ENCODE assay signal across 22 mouse cellular contexts in the genomic region with DNA sequence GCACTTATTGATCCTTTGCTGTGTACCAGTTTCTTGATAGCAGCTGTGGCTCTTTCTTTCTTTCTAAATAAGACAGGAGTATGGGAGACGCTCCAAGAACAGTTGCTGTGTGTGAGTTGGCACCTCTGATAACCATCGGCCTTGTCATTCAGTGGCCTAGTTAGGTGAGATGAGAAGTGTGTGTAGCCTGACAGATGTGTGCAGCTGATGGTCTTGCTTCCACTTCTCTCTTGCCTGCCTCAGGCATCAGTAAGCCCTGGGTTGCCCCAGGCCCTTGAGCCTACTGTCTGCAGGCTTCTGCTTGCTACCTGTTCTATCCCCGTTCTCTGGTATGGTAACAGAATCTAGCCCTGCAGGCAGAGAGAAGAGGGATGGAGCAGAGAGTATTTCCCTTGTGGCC. TPM values are rescaled to one million over a fixed set of nuclear protein-coding genes. Genes with fewer than 3 reads are reported as not detected.
DNase-seq lines count a peak whose midpoint lies in the region; ATAC-seq lines count a peak whose summit lies in the region.
"Had no signal": no experiment of that assay in that cellular context is flagged by ENCODE, and none has a peak within 500 bp of the region (broad histone marks: within the 10 kb centered on the region; RNA-seq: fewer than 3 reads in every experiment).

No protein-coding gene starts in this region.

- DNase-seq in heart, adult 11 months: peak; percentile 79
- no peak for DNase-seq in heart, adult 8-10 months (ENCODE audit: low spot score)
- no peak for DNase-seq in lung, postnatal 14 days
- no peak for DNase-seq in limb, embryonic 10.5 days (ENCODE audit: low spot score)
- no peak for DNase-seq in testis, postnatal 10 days (ENCODE audit: low spot score)
- DNase-seq: adrenal gland, postnatal 14 days; cerebellum, postnatal 10 days; gastrocnemius, postnatal 14 days; liver, postnatal 0 days; right cerebral cortex, postnatal 14 days; spleen, adult 18-20 months; thymus, adult 18-20 months; thymus, postnatal 4 days had no signal

- no peak overlapping the region for H3K4me2 ChIP-seq in lung, embryonic 16.5 days (ENCODE audit: low read depth, low read length)
- no peak overlapping the region for H3K4me2 ChIP-seq in kidney, embryonic 15.5 days
- H3K4me2 ChIP-seq: forebrain, embryonic 12.5 days; hindbrain, embryonic 14.5 days; intestine, embryonic 15.5 days; neural tube, embryonic 12.5 days had no signal

- no peaks in the 10 kb centered on the region for H3K9me3 ChIP-seq in lung, embryonic 16.5 days (ENCODE audit: control insufficient read depth, low read length)
- no peaks in the 10 kb centered on the region for H3K9me3 ChIP-seq in limb, embryonic 10.5 days (replicated peaks)
- no peaks in the 10 kb centered on the region for H3K9me3 ChIP-seq in kidney, embryonic 15.5 days (replicated peaks)
- H3K9me3 ChIP-seq: forebrain, embryonic 12.5 days; G1E; intestine, embryonic 15.5 days; neural tube, embryonic 12.5 days had no signal

- H3K27ac ChIP-seq in lung, embryonic 16.5 days (ENCODE audit: low read length): peak overlapping the region; percentile 90
- H3K27ac ChIP-seq in limb, embryonic 10.5 days: peak overlapping the region; percentile 90
- H3K27ac ChIP-seq in kidney, embryonic 15.5 days: no peak overlapping the region
- H3K27ac ChIP-seq: forebrain, embryonic 12.5 days; hindbrain, embryonic 14.5 days; intestine, embryonic 15.5 days; neural tube, embryonic 12.5 days had no signal

- 0 out of 2 replicates have a peak, but pooled peaks cover 7% of the 10 kb centered on the region for H3K36me3 ChIP-seq in lung, embryonic 16.5 days (ENCODE audit: control insufficient read depth, insufficient read depth, low read length)
- peaks cover 45% of the 10 kb centered on the region for H3K36me3 ChIP-seq in limb, embryonic 10.5 days
- peaks cover 52% of the 10 kb centered on the region for H3K36me3 ChIP-seq in kidney, embryonic 15.5 days

- peaks cover 40% of the 10 kb centered on the region for H3K4me1 ChIP-seq in lung, embryonic 16.5 days (replicated peaks; ENCODE audit: control insufficient read depth, insufficient read depth, low read length)
- peaks cover 74% of the 10 kb centered on the region for H3K4me1 ChIP-seq in limb, embryonic 10.5 days
- peaks cover 31% of the 10 kb centered on the region for H3K4me1 ChIP-seq in kidney, embryonic 15.5 days

- 71% methylated on average over 3 of the region's 3 CpGs for WGBS in lung, embryonic 16.5 days
- 67% methylated on average over 3 of the region's 3 CpGs for WGBS in limb, embryonic 10.5 days
- 80% methylated on average over 3 of the region's 3 CpGs for WGBS in kidney, embryonic 15.5 days

- ATAC-seq in lung, embryonic 16.5 days (ENCODE audit: low read depth): peak; percentile 55; the same call in 1 of the 2 replicates
- ATAC-seq in megakaryocyte-erythroid progenitor cell, adult 5-6 weeks (replicated peaks; ENCODE audit: low FRiP score, low TSS enrichment, poor library complexity, severe bottlenecking): peak; percentile 58; the same call in 1 of the 2 replicates
- ATAC-seq in kidney, embryonic 15.5 days (replicated peaks; ENCODE audit: low FRiP score): no peak
- ATAC-seq: intestine, embryonic 15.5 days; liver, postnatal 0 days had no signal

- no peak overlapping the region for H3K9ac ChIP-seq in lung, embryonic 16.5 days (ENCODE audit: low read length)
- no peak overlapping the region for H3K9ac ChIP-seq in kidney, embryonic 15.5 days
- H3K9ac ChIP-seq: forebrain, embryonic 12.5 days; hindbrain, embryonic 14.5 days; intestine, embryonic 15.5 days; liver, postnatal 0 days; neural tube, embryonic 12.5 days had no signal

- H3K4me3 ChIP-seq in lung, embryonic 16.5 days (ENCODE audit: low read length): no peak overlapping the region
- no peak overlapping the region for H3K4me3 ChIP-seq in limb, embryonic 10.5 days
- H3K4me3 ChIP-seq in kidney, embryonic 15.5 days (replicated peaks): no peak overlapping the region
- H3K4me3 ChIP-seq: forebrain, embryonic 12.5 days; intestine, embryonic 15.5 days; neural tube, embryonic 12.5 days had no signal

- H3K27me3 ChIP-seq in lung, embryonic 16.5 days (ENCODE audit: control insufficient read depth, insufficient read depth, low read depth, low read length): no peaks in the 10 kb centered on the region
- H3K27me3 ChIP-seq in limb, embryonic 10.5 days (ENCODE audit: low read depth, poor library complexity, severe bottlenecking): no peaks in the 10 kb centered on the region
- H3K27me3 ChIP-seq in kidney, embryonic 15.5 days: no peaks in the 10 kb centered on the region
- H3K27me3 ChIP-seq: forebrain, embryonic 12.5 days; intestine, embryonic 15.5 days; neural tube, embryonic 12.5 days had no signal

RNA-seq across cellular contexts. Expression of gene Mrps18a, which starts 6.1 kb away (rescaled TPM):
- total RNA-seq in heart, adult 8-10 months (2022): 100 to 1,000 TPM; 144 to 157 (median 149) TPM
- polyA plus RNA-seq in lung, embryonic 16.5 days (2015; fragmentation: Nextera tagmentation; extraction: Ambion mirVana): 134 and 138 TPM in 2 replicates
- polyA plus RNA-seq in limb, embryonic 10.5 days (2016; fragmentation: Nextera tagmentation; extraction: Ambion mirVana): 184 and 192 TPM in 2 replicates
- total RNA-seq in megakaryocyte-erythroid progenitor cell, adult 5-6 weeks (2014; fragmentation: Nextera tagmentation): 67.8 and 89.9 TPM in 2 replicates
- 39.1 and 50.0 TPM in 2 replicates for total RNA-seq in megakaryocyte-erythroid progenitor cell, adult 5-6 weeks (2017)
- 154 and 155 TPM in 2 replicates for polyA plus RNA-seq in kidney, embryonic 15.5 days (2015; fragmentation: Nextera tagmentation; extraction: Ambion mirVana)

RNA-seq across cellular contexts. Expression of gene Rsph9, which starts 27.1 kb away (rescaled TPM):
- total RNA-seq in heart, adult 8-10 months (2022): under 1 TPM; 0.57 to 0.97 (median 0.84) TPM
- 23.7 and 26.8 TPM in 2 replicates for polyA plus RNA-seq in lung, embryonic 16.5 days (2015; fragmentation: Nextera tagmentation; extraction: Ambion mirVana)
- 7.7 and 10.0 TPM in 2 replicates for polyA plus RNA-seq in limb, embryonic 10.5 days (2016; fragmentation: Nextera tagmentation; extraction: Ambion mirVana)
- total RNA-seq in megakaryocyte-erythroid progenitor cell, adult 5-6 weeks (2014; fragmentation: Nextera tagmentation): 4.3 TPM in 1 of 2 replicates, not detected in the other
- not detected in 2 replicates for total RNA-seq in megakaryocyte-erythroid progenitor cell, adult 5-6 weeks (2017)
- polyA plus RNA-seq in kidney, embryonic 15.5 days (2015; fragmentation: Nextera tagmentation; extraction: Ambion mirVana): 11.7 and 12.1 TPM in 2 replicates
- total RNA-seq: G1E; monocyte, adult 5-6 weeks had no signal
- polyA plus RNA-seq: G1E had no signal

RNA-seq across cellular contexts. Expression of gene Mad2l1bp, which starts 36.5 kb away (rescaled TPM):
- total RNA-seq in heart, adult 8-10 months (2022): 10 to 100 TPM; 19.2 to 27.4 (median 21.6) TPM
- 55.5 and 57.1 TPM in 2 replicates for polyA plus RNA-seq in lung, embryonic 16.5 days (2015; fragmentation: Nextera tagmentation; extraction: Ambion mirVana)
- 37.7 and 39.2 TPM in 2 replicates for polyA plus RNA-seq in limb, embryonic 10.5 days (2016; fragmentation: Nextera tagmentation; extraction: Ambion mirVana)
- 15.4 and 16.1 TPM in 2 replicates for total RNA-seq in megakaryocyte-erythroid progenitor cell, adult 5-6 weeks (2014; fragmentation: Nextera tagmentation)
- 8.0 and 9.7 TPM in 2 replicates for total RNA-seq in megakaryocyte-erythroid progenitor cell, adult 5-6 weeks (2017)
- 37.5 and 39.2 TPM in 2 replicates for polyA plus RNA-seq in kidney, embryonic 15.5 days (2015; fragmentation: Nextera tagmentation; extraction: Ambion mirVana)

RNA-seq across cellular contexts. Expression of gene Gtpbp2, which starts 44.0 kb away (rescaled TPM):
- 10 to 100 TPM; 55.8 to 74.5 (median 59.0) TPM for total RNA-seq in heart, adult 8-10 months (2022)
- polyA plus RNA-seq in lung, embryonic 16.5 days (2015; fragmentation: Nextera tagmentation; extraction: Ambion mirVana): 50.3 and 55.0 TPM in 2 replicates
- 31.8 and 40.6 TPM in 2 replicates for polyA plus RNA-seq in limb, embryonic 10.5 days (2016; fragmentation: Nextera tagmentation; extraction: Ambion mirVana)
- 47.9 and 52.5 TPM in 2 replicates for total RNA-seq in megakaryocyte-erythroid progenitor cell, adult 5-6 weeks (2014; fragmentation: Nextera tagmentation)
- total RNA-seq in megakaryocyte-erythroid progenitor cell, adult 5-6 weeks (2017): 23.7 and 24.6 TPM in 2 replicates
- polyA plus RNA-seq in kidney, embryonic 15.5 days (2015; fragmentation: Nextera tagmentation; extraction: Ambion mirVana): 36.8 and 44.4 TPM in 2 replicates
